Mouse (Mus musculus): Measurements from ENCODE around the gene Farsa. TPM values are rescaled to one million over a fixed set of nuclear protein-coding genes. Genes with fewer than 3 reads are reported as not detected.

Gene Farsa
- polyA plus RNA-seq, 1 experiment from 2014 or later = 83.1 TPM

DNA sequence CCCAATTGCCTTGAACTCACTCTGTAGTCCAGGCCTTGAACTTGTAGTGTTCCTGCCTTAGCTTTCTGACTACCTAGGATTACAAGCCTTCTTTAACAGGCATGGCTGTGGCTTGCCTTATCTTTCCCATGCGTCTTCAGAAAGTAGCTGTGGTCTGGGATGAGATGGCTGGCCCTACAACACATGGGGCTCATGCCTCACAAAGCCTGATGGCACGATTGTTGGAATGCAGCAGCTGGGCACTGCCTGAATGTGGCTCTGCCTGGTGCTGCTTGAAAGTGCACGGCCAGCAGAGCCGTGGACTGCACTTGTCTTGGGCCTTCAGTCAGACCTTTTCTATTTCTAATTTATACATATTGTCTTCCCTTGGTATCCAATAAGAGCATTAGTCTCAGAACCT, 27.9 kb downstream of the Farsa start:
- Histone ChIP-seq H3K4me1 (replicated peaks) (peaks cover 16% of the 10 kb centered on the region), H3K9me3 (replicated peaks) (no peaks in the 10 kb centered on the region), H3K27me3 (no peaks in the 10 kb centered on the region), H3K4me2 (no peak overlapping the region), H3K4me3 (replicated peaks) (no peak overlapping the region), H3K27ac (peak overlapping the region; percentile 39; the same call in 1 of the 2 replicates), H3K36me3 (peaks cover 64% of the 10 kb centered on the region), H3K9ac (no peak overlapping the region)
- WGBS (ENCODE audit: insufficient replicate concordance) = 56% methylated on average over 4 of the region's 4 CpGs
- DNase-seq = no peak
- ATAC-seq (ENCODE audit: low read depth) = peak; percentile 43; the same call in 1 of the 2 replicates

DNA sequence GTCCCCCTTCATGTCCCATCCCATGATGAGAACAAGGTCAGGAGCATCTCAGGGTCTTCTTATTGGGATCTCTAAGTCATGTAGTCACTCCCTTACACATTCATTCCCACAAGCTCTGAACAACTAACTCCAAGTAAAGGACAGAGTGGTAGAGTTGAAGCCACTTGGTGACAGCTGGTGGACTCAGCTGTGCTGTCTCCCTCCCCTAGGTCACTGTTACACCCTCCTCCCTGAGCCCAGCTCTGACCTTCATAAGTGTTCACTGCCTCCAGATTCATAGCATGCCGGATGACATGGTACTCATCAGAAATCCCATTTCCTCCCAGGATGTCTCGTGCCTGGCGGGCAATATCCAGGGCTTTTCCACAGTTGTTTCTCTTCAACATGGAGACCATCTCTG, 31.5 kb downstream of the Farsa start:
- H3K27me3 ChIP-seq = no peaks in the 10 kb centered on the region
- H3K9me3 ChIP-seq (replicated peaks) = no peaks in the 10 kb centered on the region
- H3K4me3 ChIP-seq (replicated peaks) = no peak overlapping the region
- DNase-seq (no peak), ATAC-seq (ENCODE audit: low read depth) (no peak)
- H3K4me2 ChIP-seq = no peak overlapping the region
- peaks cover 34% of the 10 kb centered on the region for H3K4me1 ChIP-seq (replicated peaks)
- peaks cover 84% of the 10 kb centered on the region for H3K36me3 ChIP-seq
- peak overlapping the region; percentile 44; the same call in 1 of the 2 replicates for H3K27ac ChIP-seq
- no peak overlapping the region for H3K9ac ChIP-seq
- WGBS (ENCODE audit: insufficient replicate concordance) = 85% methylated on average over 3 of the region's 3 CpGs

DNA sequence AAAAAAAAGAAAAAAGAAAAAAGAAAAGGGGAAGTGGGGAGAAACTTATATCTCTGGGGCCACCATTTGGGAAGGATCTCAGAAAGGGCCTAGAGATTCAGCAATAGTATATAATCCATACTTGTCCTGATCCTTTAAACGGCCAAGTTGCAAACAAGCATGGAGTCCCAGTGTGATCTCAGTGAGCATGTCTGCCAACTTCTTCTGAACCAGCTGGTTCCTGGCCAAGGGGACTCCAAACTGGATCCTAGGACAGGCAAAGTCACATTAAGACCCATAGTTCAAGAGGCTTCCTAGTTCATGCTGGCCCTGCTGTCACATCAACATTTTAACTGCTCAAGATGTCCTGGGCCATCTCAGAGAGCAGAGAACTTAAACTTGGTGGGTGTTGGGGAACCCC, 32.4 kb downstream of the Farsa start:
- H3K36me3 ChIP-seq = peaks cover 80% of the 10 kb centered on the region
- no peaks in the 10 kb centered on the region for H3K9me3 ChIP-seq (replicated peaks)
- DNase-seq = no peak
- H3K4me1 ChIP-seq (replicated peaks) = peaks cover 39% of the 10 kb centered on the region
- H3K9ac ChIP-seq = no peak overlapping the region
- H3K27ac ChIP-seq = peak overlapping the region; percentile 50
- no peak overlapping the region for H3K4me3 ChIP-seq (replicated peaks)
- ATAC-seq (ENCODE audit: low read depth) = no peak
- no peaks in the 10 kb centered on the region for H3K27me3 ChIP-seq
- H3K4me2 ChIP-seq = no peak overlapping the region
- WGBS (ENCODE audit: insufficient replicate concordance) = 87% methylated on average over 1 of the region's 1 CpGs

- DNase-seq (no peak), ATAC-seq (ENCODE audit: low read depth) (peak; percentile 51; the same call in 1 of the 2 replicates)
- no peaks in the 10 kb centered on the region for H3K9me3 ChIP-seq (replicated peaks)
- 14% methylated on average over 31 of the region's 31 CpGs for WGBS (ENCODE audit: insufficient replicate concordance)
- H3K4me2 ChIP-seq = peak overlapping the region; percentile 92
- peaks cover 40% of the 10 kb centered on the region for H3K36me3 ChIP-seq
- no peaks in the 10 kb centered on the region for H3K27me3 ChIP-seq
- H3K4me3 ChIP-seq (replicated peaks) = peak overlapping the region; percentile 77
- peak overlapping the region; percentile 84 for H3K27ac ChIP-seq
- peaks cover 40% of the 10 kb centered on the region for H3K4me1 ChIP-seq (replicated peaks)
- peak overlapping the region; percentile 82 for H3K9ac ChIP-seq
These were observed 36.4 kb downstream of the Farsa start for GRCm38 (mm10) chr8:84892993-84893708.

DNA sequence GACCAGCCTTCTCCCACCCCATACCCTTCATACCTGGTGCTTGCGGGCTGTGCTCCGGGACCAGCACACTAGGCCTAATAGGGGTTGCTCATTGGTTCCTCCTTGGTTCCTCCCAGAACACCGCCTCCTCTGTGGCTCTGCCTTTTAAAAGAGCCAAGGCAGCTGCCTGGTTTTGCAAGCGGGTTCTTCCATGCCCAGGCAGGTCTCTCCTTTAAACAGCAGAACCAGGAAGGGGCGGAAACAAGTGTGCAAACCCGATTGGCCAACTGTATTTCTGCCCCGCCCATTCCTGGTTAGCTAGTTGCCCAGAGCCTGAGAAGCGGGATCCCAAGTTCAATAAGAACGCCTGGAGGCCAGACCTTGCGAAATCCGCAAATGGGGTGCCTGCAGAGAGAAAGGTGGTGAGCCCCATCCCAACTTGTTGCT, 36.9 kb downstream of the Farsa start, which contains the start of gene Gcdh:
Gene Gcdh (minus strand): TSS at position 213 of the 426 bp plus-strand sequence.
- DNase-seq (peak; percentile 90), ATAC-seq (ENCODE audit: low read depth) (peak; percentile 97)
- Histone ChIP-seq H3K4me3 (replicated peaks) (peak within 1 kb of the TSS; percentile 77), H3K27me3 (no peaks in the 10 kb centered on the region), H3K4me1 (replicated peaks) (peaks cover 41% of the 10 kb centered on the region), H3K9me3 (replicated peaks) (no peaks in the 10 kb centered on the region), H3K4me2 (peak within 1 kb of the TSS; percentile 92), H3K9ac (peak within 1 kb of the TSS; percentile 82), H3K27ac (peak within 1 kb of the TSS; percentile 84), H3K36me3 (peaks cover 34% of the 10 kb centered on the region)
- 0% methylated on average over 11 of the region's 11 CpGs for WGBS (ENCODE audit: insufficient replicate concordance)

- Histone ChIP-seq H3K4me1 (replicated peaks) (peaks cover 64% of the 10 kb centered on the region), H3K27ac (no peak overlapping the region), H3K9me3 (replicated peaks) (no peaks in the 10 kb centered on the region), H3K4me3 (replicated peaks) (no peak overlapping the region), H3K27me3 (no peaks in the 10 kb centered on the region), H3K9ac (no peak overlapping the region), H3K4me2 (no peak overlapping the region), H3K36me3 (peaks cover 14% of the 10 kb centered on the region)
- 81% methylated on average over 5 of the region's 5 CpGs for WGBS (ENCODE audit: insufficient replicate concordance)
- ATAC-seq (ENCODE audit: low read depth) (no peak), DNase-seq (no peak)
These were observed 39.2 kb downstream of the Farsa start for GRCm38 (mm10) chr8:84895963-84896362.

- Histone ChIP-seq H3K27ac (peak overlapping the region; percentile 99), H3K9me3 (replicated peaks) (no peaks in the 10 kb centered on the region), H3K4me3 (replicated peaks) (peak overlapping the region; percentile 99), H3K9ac (peak overlapping the region; percentile 100), H3K36me3 (peaks cover 33% of the 10 kb centered on the region), H3K4me2 (peak overlapping the region; percentile 98), H3K27me3 (no peaks in the 10 kb centered on the region), H3K4me1 (replicated peaks) (peaks cover 60% of the 10 kb centered on the region)
- peak; percentile 84 for DNase-seq
- ATAC-seq (ENCODE audit: low read depth) = peak; percentile 81
- WGBS (ENCODE audit: insufficient replicate concordance) = 9% methylated on average over 4 of the region's 4 CpGs
These were observed 44.3 kb downstream of the Farsa start for GRCm38 (mm10) chr8:84901071-84901470.

DNA sequence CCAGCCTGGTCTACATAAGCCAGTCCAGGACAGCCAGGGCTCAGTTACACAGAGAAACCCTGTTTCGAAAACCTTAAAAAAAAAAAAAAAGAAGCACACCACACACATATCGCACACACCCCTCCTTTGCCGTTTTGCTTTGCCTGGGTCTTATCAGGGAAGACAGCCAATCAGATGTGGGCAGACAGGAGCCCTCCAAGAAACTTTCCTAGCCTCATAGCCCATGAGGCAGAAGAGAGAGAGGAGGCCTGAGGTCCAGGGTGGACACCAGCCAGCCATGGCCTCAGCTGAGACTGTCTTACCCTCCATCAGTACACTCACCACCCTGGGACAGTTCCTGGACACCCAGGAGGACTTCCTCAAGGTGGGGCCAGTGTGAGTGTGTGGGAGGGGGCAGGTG, 45.0 kb downstream of the Farsa start, which contains the start of gene Klf1:
Gene Klf1 (plus strand): TSS at position 177 of the 400 bp plus-strand sequence.
- Histone ChIP-seq H3K27me3 (no peaks in the 10 kb centered on the region), H3K4me2 (peak within 1 kb of the TSS; percentile 98), H3K9ac (peak within 1 kb of the TSS; percentile 100), H3K27ac (peak within 1 kb of the TSS; percentile 99), H3K9me3 (replicated peaks) (no peaks in the 10 kb centered on the region), H3K4me1 (replicated peaks) (peaks cover 62% of the 10 kb centered on the region), H3K4me3 (replicated peaks) (peak within 1 kb of the TSS; percentile 99), H3K36me3 (peaks cover 40% of the 10 kb centered on the region)
- ATAC-seq (ENCODE audit: low read depth) (peak; percentile 77), DNase-seq (peak; percentile 82)
- WGBS (ENCODE audit: insufficient replicate concordance) = 8% methylated on average over 3 of the region's 3 CpGs

DNA sequence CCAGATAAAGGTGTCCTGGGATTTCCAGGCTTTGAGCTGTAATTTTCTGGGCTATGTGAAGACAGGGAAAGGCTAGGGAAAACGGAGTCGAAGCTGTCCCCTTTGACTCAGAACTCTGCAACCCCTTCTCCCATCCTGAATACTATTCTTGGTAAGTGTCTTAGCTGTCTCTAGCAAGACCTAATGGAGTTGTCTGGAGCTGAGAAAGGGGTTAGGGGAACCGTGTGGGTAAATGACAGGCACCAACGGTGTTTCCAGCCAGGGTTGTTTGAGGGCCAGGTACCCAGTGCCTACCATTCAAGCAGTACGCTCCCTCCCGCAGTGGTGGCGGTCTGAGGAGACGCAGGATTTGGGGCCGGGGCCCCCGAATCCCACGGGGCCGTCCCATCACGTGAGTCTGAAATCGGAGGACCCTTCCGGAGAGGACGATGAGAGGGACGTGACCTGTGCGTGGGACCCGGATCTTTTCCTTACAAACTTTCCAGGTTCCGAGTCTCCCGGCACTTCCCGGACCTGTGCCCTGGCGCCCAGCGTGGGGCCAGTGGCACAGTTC, 45.7 kb downstream of the Farsa start:
- Histone ChIP-seq H3K4me1 (replicated peaks) (peaks cover 69% of the 10 kb centered on the region), H3K4me3 (replicated peaks) (peak overlapping the region; percentile 99), H3K9me3 (replicated peaks) (no peaks in the 10 kb centered on the region), H3K27me3 (no peaks in the 10 kb centered on the region), H3K27ac (peak overlapping the region; percentile 99), H3K9ac (peak overlapping the region; percentile 100), H3K4me2 (peak overlapping the region; percentile 98), H3K36me3 (peaks cover 46% of the 10 kb centered on the region)
- ATAC-seq (ENCODE audit: low read depth) (no peak; the same call in 1 of the 2 replicates), DNase-seq (peak; percentile 11)
- under 1% methylated on average over 24 of the region's 24 CpGs for WGBS (ENCODE audit: insufficient replicate concordance)

DNA sequence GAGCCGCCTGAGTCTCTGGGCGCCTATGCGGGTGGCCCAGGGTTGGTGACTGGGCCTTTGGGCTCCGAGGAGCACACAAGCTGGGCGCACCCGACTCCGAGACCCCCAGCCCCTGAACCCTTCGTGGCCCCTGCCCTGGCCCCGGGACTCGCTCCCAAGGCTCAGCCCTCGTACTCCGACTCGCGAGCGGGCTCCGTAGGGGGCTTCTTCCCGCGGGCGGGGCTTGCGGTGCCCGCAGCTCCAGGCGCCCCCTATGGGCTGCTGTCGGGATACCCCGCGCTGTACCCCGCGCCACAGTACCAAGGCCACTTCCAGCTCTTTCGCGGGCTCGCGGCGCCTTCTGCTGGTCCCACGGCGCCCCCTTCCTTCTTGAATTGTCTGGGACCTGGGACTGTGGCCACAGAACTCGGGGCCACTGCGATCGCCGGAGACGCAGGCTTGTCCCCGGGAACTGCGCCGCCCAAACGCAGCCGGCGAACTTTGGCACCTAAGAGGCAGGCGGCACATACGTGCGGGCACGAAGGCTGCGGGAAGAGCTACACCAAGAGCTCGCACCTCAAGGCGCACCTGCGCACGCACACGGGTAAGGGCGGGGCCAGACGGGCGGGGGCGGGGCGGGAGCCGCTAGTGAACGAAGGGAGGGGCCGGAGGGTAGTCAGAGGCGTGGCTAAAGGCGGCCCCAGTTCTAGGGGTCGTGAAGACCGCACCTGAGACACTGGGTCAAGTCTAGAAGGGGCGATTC, 46.3 kb downstream of the Farsa start:
- WGBS (ENCODE audit: insufficient replicate concordance) = under 1% methylated on average over 68 of the region's 68 CpGs
- Histone ChIP-seq H3K27me3 (no peaks in the 10 kb centered on the region), H3K4me3 (replicated peaks) (peak overlapping the region; percentile 99), H3K27ac (peak overlapping the region; percentile 99), H3K9ac (peak overlapping the region; percentile 100), H3K4me2 (peak overlapping the region; percentile 98), H3K9me3 (replicated peaks) (no peaks in the 10 kb centered on the region), H3K36me3 (peaks cover 49% of the 10 kb centered on the region), H3K4me1 (replicated peaks) (peaks cover 68% of the 10 kb centered on the region)
- DNase-seq = peak; percentile 90
- peak; percentile 72 for ATAC-seq (ENCODE audit: low read depth)

DNA sequence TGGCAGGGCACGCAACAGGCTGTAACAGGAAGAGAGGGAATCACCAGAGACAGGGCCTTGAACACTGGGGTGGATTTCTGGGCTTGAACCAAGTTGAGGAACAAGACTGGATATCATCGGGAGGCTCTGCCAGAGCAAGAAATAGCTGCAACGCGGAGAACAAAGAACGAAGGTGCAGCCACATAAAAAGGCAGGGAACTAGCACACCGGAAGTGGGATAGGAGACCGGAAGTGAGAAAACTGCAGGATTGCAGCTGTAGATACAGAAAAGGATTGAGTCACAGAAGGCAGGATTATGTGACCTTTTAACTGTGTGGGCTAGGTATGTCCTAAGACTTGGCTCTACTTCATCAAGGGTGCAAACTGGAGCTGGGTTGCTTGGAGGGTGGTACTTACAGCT, 47.6 kb downstream of the Farsa start:
- H3K36me3 ChIP-seq = peaks cover 49% of the 10 kb centered on the region
- peak overlapping the region; percentile 99 for H3K4me3 ChIP-seq (replicated peaks)
- ATAC-seq (ENCODE audit: low read depth) = no peak
- H3K9ac ChIP-seq = peak overlapping the region; percentile 100
- no peaks in the 10 kb centered on the region for H3K27me3 ChIP-seq
- no peak for DNase-seq
- peaks cover 70% of the 10 kb centered on the region for H3K4me1 ChIP-seq (replicated peaks)
- peak overlapping the region; percentile 98 for H3K4me2 ChIP-seq
- 81% methylated on average over 7 of the region's 7 CpGs for WGBS (ENCODE audit: insufficient replicate concordance)
- no peaks in the 10 kb centered on the region for H3K9me3 ChIP-seq (replicated peaks)
- peak overlapping the region; percentile 99 for H3K27ac ChIP-seq

All from liver, embryonic 13.5 days (tissue).